Mouse (Mus musculus) hematopoietic stem cell, adult 5-6 weeks (primary cell): ENCODE results near the gene Clcn6. TPM values are rescaled to one million over a fixed set of nuclear protein-coding genes. Genes with fewer than 3 reads are reported as not detected.

ENCODE experiments used
- ATAC-seq, 2 experiments: fragments of 125-278 bp in 1 of 2; replicated peaks in 1 of 2; 2 replicates each; pipeline ENCODE4 v1.8.0; 2016 to 2017; ENCODE audit warnings: inconsistent platforms in 2 of 2, mild to moderate bottlenecking in 2 of 2, moderate number of reproducible peaks in 2 of 2, low read depth in 1 of 2, moderate TSS enrichment in 1 of 2; ENCODE audit not compliant: low FRiP score in 2 of 2, poor library complexity in 2 of 2, severe bottlenecking in 2 of 2, insufficient read depth in 1 of 2, low TSS enrichment in 1 of 2
- total RNA-seq: library from RNA; stranded (forward); fragments of 172-1452, 232-1000 nt; gene quantifications from 2 replicates; pipeline ENCODE4 v1.2.3, GENCODE M21; 2017

Gene Clcn6
- total RNA-seq, 1 experiment from 2014 or later = 4.3 TPM

- ATAC-seq = no peak
These were observed 32.9 kb upstream of the Clcn6 start for GRCm38 (mm10) chr4:148071508-148071907.

DNA sequence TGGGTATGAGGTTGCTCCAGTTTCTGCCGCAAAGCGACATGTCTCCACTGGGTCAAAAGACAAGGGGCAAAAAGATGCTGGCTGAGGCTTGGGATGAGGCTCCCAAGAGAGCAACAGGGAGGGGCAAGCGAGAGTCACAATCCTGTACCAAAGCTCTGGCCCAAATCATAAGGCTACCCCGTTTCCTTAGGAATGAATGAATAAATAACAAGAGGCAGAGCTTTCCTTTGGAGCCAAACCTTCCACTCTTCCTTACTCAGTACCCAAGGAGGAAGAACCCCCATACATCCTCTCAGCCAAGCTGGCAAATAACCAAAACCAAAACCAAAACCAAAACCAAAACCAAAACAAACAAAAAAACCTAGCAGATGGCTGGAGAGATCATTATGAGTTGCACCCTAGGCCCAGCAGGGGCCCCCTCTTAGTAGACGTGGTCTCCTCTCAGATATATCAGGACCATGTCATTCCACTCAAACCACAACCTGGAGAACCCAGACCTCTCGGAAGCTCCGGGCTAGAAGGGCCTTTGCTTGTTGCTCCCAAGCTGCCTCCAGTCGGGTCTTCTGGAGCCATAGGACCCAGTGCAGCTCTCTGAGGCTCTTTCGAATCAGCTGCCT is 31.1 kb upstream of the Clcn6 start:
- ATAC-seq = peak; percentile 59 to 68

GRCm38 (mm10) chr4:148067346-148067745 is 28.7 kb upstream of the Clcn6 start:
- ATAC-seq = no peak

- no peak for ATAC-seq
These were observed 27.8 kb upstream of the Clcn6 start for GRCm38 (mm10) chr4:148066401-148066744.

DNA sequence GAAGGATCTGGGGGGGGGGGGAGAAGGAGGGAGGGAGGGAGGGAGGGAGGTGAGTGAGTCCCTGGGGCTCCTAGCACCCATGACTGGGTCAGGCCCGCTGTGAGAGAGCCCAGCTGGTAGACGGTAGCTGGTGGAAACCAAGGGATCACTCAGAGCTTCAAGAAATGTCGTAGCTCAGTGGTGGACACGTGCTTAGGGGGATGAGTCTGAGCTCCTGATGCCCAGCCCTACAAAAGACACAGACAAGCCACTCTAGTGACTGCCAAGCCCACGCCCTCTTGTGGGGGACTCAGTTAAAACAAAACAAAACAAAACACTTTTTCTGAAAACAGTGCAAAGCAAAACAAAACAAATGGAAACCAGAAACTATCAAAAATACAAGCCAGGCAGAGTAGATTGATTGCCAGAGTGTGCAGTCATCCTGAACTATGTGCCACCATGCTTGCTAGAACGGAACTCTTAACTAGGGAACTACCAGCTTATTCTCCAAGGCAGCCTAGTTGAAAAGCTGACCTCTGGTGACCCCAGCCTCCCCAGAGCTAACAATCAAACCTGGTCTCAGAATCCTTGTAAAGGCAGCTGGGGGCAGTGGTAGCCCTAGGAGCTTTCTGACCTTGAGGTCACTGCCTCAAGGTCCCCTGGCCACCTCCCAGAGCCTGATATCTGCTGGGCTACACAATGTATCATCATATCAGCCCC is 27.2 kb upstream of the Clcn6 start:
- ATAC-seq = no peak

DNA sequence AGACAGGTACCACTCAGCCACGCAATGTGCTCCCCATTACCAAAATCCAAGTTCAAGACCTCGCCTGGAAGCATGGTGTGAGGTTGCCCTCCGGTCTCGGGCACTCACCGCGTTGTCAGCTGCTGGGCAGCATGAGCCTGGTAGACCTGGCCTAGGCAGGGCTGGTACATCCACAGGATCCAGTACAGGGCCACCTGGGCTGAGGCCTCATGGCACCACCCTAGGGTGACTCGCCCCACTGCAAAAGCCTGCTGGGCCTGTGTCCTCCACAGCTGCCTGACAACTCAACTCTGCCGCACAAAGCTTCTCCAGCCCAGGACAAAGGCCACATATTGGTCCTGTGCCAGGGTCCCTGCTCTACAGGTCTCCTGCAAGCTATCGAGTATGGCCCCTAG is 22.5 kb upstream of the Clcn6 start:
- no peak for ATAC-seq

- ATAC-seq = peak; percentile 62 to 72; a peak in 3 of 4 replicates
These were observed 21.8 kb upstream of the Clcn6 start for GRCm38 (mm10) chr4:148060120-148061085.

DNA sequence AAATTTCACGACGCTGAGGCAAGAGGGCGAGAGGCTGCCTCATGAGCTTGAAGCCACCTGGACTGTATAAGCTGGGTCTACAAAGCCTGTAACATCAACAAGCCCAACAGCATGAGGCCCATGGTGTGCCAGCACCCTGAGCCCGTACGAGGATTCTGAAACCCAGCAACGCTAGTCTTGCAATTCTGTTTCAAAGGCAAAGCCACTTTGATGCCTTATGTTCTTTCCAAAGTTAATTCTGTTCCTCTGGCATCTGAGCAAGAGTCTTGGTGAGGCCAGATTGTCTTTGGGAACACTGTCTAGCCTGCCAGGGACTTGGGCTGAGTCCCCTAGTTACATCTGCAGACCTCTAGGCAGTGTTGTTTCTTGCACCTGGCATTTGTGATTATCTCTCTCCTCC is 20.4 kb upstream of the Clcn6 start:
- no peak for ATAC-seq

- no peak for ATAC-seq
These were observed 19.7 kb upstream of the Clcn6 start for GRCm38 (mm10) chr4:148058218-148058819.

GRCm38 (mm10) chr4:148057661-148058209 is 19.1 kb upstream of the Clcn6 start:
- peak in 1 of 2 experiments; percentile 18; a peak in 1 of 4 replicates for ATAC-seq

DNA sequence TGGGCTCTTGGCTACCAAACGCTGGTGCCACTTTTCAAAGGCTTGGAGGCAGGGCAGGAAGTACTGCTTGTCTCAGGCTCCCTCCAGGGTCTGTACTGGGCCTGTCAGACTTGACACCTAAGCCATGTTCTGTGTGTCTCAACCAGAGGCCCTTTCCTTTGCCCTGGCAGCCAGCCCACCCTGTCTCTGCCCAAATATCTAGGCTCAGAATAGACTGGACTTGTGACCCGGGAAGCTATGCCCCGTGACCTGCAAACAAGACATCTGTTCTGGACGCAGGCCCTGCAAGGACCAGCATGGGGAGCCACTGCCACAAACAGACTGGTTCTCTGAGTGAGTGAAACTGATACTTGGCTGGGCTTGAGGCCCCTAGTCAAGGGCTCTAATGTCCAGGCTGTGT is 18.2 kb upstream of the Clcn6 start:
- ATAC-seq = no peak

- ATAC-seq = no peak
These were observed 17.6 kb upstream of the Clcn6 start for GRCm38 (mm10) chr4:148056246-148056645.

DNA sequence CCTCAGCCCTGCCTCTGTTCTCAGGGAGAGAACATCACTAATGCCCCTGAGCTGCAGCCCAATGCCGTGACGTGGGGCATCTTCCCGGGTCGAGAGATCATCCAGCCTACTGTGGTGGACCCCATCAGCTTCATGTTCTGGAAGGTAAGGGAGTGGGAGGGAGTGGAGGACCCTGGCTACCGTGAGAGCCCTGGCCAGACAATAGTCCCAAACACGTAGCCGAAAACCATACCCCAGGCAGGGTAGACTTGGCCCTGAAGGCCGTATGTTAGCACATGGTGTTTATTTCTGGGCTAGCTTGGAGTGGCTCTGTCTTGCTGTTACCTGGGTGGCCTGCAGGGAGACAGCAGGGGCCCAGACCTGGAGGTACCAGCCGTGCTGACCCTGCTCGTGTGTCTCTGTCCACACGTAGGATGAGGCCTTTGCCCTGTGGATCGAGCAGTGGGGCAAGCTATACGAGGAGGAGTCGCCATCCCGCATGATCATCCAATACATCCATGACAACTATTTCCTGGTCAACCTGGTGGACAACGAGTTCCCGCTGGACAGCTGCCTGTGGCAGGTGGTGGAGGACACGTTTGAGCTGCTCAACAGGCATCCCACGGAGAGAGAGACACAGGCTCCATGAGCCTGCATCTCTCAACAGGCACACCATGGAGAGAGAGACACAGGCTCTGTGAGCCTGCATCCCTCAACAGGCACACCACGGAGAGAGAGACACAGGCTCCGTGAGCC is 16.5 kb upstream of the Clcn6 start:
- ATAC-seq = no peak

GRCm38 (mm10) chr4:148053417-148053920 is 14.8 kb upstream of the Clcn6 start:
- no peak for ATAC-seq

DNA sequence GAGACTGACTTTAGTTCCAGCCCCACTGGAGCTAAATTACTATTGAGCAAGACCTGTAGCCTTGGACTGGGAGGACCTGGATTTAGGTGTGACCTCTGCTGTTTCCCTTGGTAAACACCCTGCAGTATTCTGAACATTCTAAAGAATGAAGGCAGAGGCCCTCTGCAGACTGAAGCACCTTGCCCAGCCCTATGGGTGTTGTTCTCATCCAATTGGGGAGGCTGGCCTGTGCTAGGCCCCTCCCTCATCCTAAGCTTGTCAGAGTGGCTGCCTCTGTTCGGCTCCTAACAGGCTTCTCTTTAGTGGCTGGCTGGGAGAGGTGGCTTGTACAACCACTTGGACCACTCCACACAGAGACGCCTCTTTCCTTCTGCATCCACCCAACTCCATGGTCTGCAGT is 14.4 kb upstream of the Clcn6 start:
- no peak for ATAC-seq

DNA sequence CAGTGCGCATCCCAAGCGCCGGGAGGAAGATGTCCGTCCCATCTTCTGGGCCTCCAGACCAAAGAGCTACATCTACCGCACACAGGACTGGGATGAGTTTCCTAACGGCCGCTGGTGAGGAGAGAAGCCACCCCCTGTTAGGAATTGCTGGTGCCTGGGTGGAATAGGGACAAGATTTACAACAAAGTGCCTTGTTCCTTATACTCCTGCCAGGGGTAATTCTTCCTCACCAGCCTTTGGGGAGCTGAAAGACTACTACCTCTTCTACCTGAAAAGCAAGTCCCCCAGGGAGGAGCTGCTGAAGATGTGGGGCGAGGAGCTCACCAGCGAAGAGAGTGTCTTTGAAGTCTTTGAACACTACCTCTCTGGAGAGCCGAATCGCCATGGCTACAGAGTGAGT is 13.3 kb upstream of the Clcn6 start:
- ATAC-seq = no peak
